Mouse (Mus musculus) cerebral cortex, adult 2 months (tissue): ENCODE results near the gene Hs1bp3.

Experiments
- WGBS: fragments of 180-500 bp; shearing (Covaris S2); methylation state at CpG from one replicate; pipeline ENCODE4 v1.1.7; 2018; 5-methylcytosine and 5-hydroxymethylcytosine counted together

Hs1bp3 gene

GRCm38 (mm10) chr12:8313270-8313771 is at the start of gene Hs1bp3:
Gene Hs1bp3, plus strand, starts transcription at chr12:8313432.
- WGBS: under 1% methylated on average over 38 of the region's 38 CpGs

- 65% methylated on average over 7 of the region's 7 CpGs for WGBS
These were observed 46.9 kb upstream of the Hs1bp3 start for GRCm38 (mm10) chr12:8266311-8266710.

GRCm38 (mm10) chr12:8269627-8270026 is 43.6 kb upstream of the Hs1bp3 start:
- 98% methylated on average over 11 of the region's 11 CpGs for WGBS

GRCm38 (mm10) chr12:8271405-8271804 is 41.8 kb upstream of the Hs1bp3 start:
- 96% methylated on average over 2 of the region's 2 CpGs for WGBS

GRCm38 (mm10) chr12:8273471-8274171 is 39.6 kb upstream of the Hs1bp3 start:
- 95% methylated on average over 6 of the region's 6 CpGs for WGBS

- WGBS: 76% methylated on average over 4 of the region's 4 CpGs
These were observed 37.8 kb upstream of the Hs1bp3 start for GRCm38 (mm10) chr12:8275424-8275823.

GRCm38 (mm10) chr12:8281225-8282017 is 31.8 kb upstream of the Hs1bp3 start:
- WGBS: 85% methylated on average over 15 of the region's 15 CpGs

- 78% methylated on average over 3 of the region's 3 CpGs for WGBS
These were observed 25.3 kb upstream of the Hs1bp3 start for GRCm38 (mm10) chr12:8287970-8288369.

- 80% methylated on average over 6 of the region's 6 CpGs for WGBS
These were observed 24.1 kb upstream of the Hs1bp3 start for GRCm38 (mm10) chr12:8289099-8289498.

GRCm38 (mm10) chr12:8289499-8289898 is 23.7 kb upstream of the Hs1bp3 start:
- WGBS: 89% methylated on average over 8 of the region's 8 CpGs

GRCm38 (mm10) chr12:8291157-8291853 is 21.9 kb upstream of the Hs1bp3 start:
- WGBS: 36% methylated on average over 15 of the region's 15 CpGs

- 69% methylated on average over 6 of the region's 6 CpGs for WGBS
These were observed 17.8 kb upstream of the Hs1bp3 start for GRCm38 (mm10) chr12:8295307-8295913.

- 78% methylated on average over 2 of the region's 2 CpGs for WGBS
These were observed 17.1 kb upstream of the Hs1bp3 start for GRCm38 (mm10) chr12:8296154-8296553.

GRCm38 (mm10) chr12:8297586-8298214 is 15.5 kb upstream of the Hs1bp3 start:
- 8% methylated on average over 34 of the region's 34 CpGs for WGBS

GRCm38 (mm10) chr12:8298361-8299142 is 14.7 kb upstream of the Hs1bp3 start:
- 5% methylated on average over 81 of the region's 85 CpGs for WGBS

- WGBS: 28% methylated on average over 34 of the region's 34 CpGs
These were observed 13.8 kb upstream of the Hs1bp3 start for GRCm38 (mm10) chr12:8299143-8300110.

- WGBS: 81% methylated on average over 10 of the region's 10 CpGs
These were observed 13.1 kb upstream of the Hs1bp3 start for GRCm38 (mm10) chr12:8300111-8300480.

- 82% methylated on average over 5 of the region's 5 CpGs for WGBS
These were observed 12.7 kb upstream of the Hs1bp3 start for GRCm38 (mm10) chr12:8300521-8300920.
